Mouse (Mus musculus): ENCODE measurements around the gene Cd44. TPM values are rescaled to one million over a fixed set of nuclear protein-coding genes. Genes with fewer than 3 reads are reported as not detected.
A peak's percentile ranks its signal among the peaks of the same experiment; 100 is the strongest.

Cd44 gene
- polyA plus RNA-seq, 1 experiment = 8.9 TPM

GRCm38 (mm10) chr2:102827841-102828240 lies 73.6 kb downstream of the Cd44 start:
- H3K4me1 ChIP-seq (ENCODE audit: control insufficient read depth, insufficient read depth, insufficient read length, low read length) = peaks cover 18% of the 10 kb centered on the region; the same call in 1 of the 2 replicates
- H3K27ac ChIP-seq (ENCODE audit: insufficient read depth, low read depth, low read length) = 0 out of 2 replicates have a peak overlapping the region, but pooled peaks have one; percentile 21
- no peak overlapping the region for H3K4me3 ChIP-seq (ENCODE audit: low read depth, low read length)
- peaks cover 9% of the 10 kb centered on the region for H3K36me3 ChIP-seq (ENCODE audit: control insufficient read depth, insufficient read depth, low read length)
- no peaks in the 10 kb centered on the region for H3K27me3 ChIP-seq (ENCODE audit: control insufficient read depth, insufficient read depth, low read length)
- TF ChIP-seq POLR2A (IDR thresholded peaks at IDR 0.05; ENCODE audit: low read depth, low read length) (no peak), CTCF (IDR thresholded peaks at IDR 0.05; ENCODE audit: extremely low read depth, insufficient read length, insufficient replicate concordance, low read depth, low read length) (no peak)
- WGBS = 40% methylated on average over 1 of the region's 1 CpGs

GRCm38 (mm10) chr2:102825961-102826633 lies 75.4 kb downstream of the Cd44 start:
- Histone ChIP-seq H3K27me3 (ENCODE audit: control insufficient read depth, insufficient read depth, low read length) (no peaks in the 10 kb centered on the region), H3K4me1 (ENCODE audit: control insufficient read depth, insufficient read depth, insufficient read length, low read length) (peaks cover 18% of the 10 kb centered on the region; the same call in 1 of the 2 replicates), H3K36me3 (ENCODE audit: control insufficient read depth, insufficient read depth, low read length) (peaks cover 13% of the 10 kb centered on the region), H3K4me3 (ENCODE audit: low read depth, low read length) (no peak overlapping the region), H3K27ac (ENCODE audit: insufficient read depth, low read depth, low read length) (peak overlapping the region; percentile 58; the same call in 1 of the 2 replicates)
- WGBS = 39% methylated on average over 9 of the region's 9 CpGs
- no peak for TF ChIP-seq POLR2A (IDR thresholded peaks at IDR 0.05; ENCODE audit: low read depth, low read length)
- no peak for TF ChIP-seq CTCF (IDR thresholded peaks at IDR 0.05; ENCODE audit: extremely low read depth, insufficient read length, insufficient replicate concordance, low read depth, low read length)

GRCm38 (mm10) chr2:102822036-102822435 lies 79.4 kb downstream of the Cd44 start:
- no peak overlapping the region for H3K27ac ChIP-seq (ENCODE audit: insufficient read depth, low read depth, low read length)
- H3K4me1 ChIP-seq (ENCODE audit: control insufficient read depth, insufficient read depth, insufficient read length, low read length) = peaks cover 12% of the 10 kb centered on the region; the same call in 1 of the 2 replicates
- no peaks in the 10 kb centered on the region for H3K27me3 ChIP-seq (ENCODE audit: control insufficient read depth, insufficient read depth, low read length)
- whole genome bisulfite sequencing = 91% methylated on average over 6 of the region's 6 CpGs
- TF ChIP-seq CTCF (IDR thresholded peaks at IDR 0.05; ENCODE audit: extremely low read depth, insufficient read length, insufficient replicate concordance, low read depth, low read length) (no peak), POLR2A (IDR thresholded peaks at IDR 0.05; ENCODE audit: low read depth, low read length) (no peak)
- H3K36me3 ChIP-seq (ENCODE audit: control insufficient read depth, insufficient read depth, low read length) = peaks cover 12% of the 10 kb centered on the region
- H3K4me3 ChIP-seq (ENCODE audit: low read depth, low read length) = no peak overlapping the region

GRCm38 (mm10) chr2:102820790-102821189 lies 80.7 kb downstream of the Cd44 start:
- no peak for TF ChIP-seq CTCF (IDR thresholded peaks at IDR 0.05; ENCODE audit: extremely low read depth, insufficient read length, insufficient replicate concordance, low read depth, low read length)
- no peak for TF ChIP-seq POLR2A (IDR thresholded peaks at IDR 0.05; ENCODE audit: low read depth, low read length)
- peaks cover 12% of the 10 kb centered on the region for H3K36me3 ChIP-seq (ENCODE audit: control insufficient read depth, insufficient read depth, low read length)
- WGBS = 87% methylated on average over 8 of the region's 8 CpGs
- peaks cover 9% of the 10 kb centered on the region; the same call in 1 of the 2 replicates for H3K4me1 ChIP-seq (ENCODE audit: control insufficient read depth, insufficient read depth, insufficient read length, low read length)
- no peaks in the 10 kb centered on the region for H3K27me3 ChIP-seq (ENCODE audit: control insufficient read depth, insufficient read depth, low read length)
- H3K4me3 ChIP-seq (ENCODE audit: low read depth, low read length) = no peak overlapping the region
- H3K27ac ChIP-seq (ENCODE audit: insufficient read depth, low read depth, low read length) = 0 out of 2 replicates have a peak overlapping the region, but pooled peaks have one; percentile 8

- no peak for TF ChIP-seq POLR2A (IDR thresholded peaks at IDR 0.05; ENCODE audit: low read depth, low read length)
- TF ChIP-seq CTCF (IDR thresholded peaks at IDR 0.05; ENCODE audit: extremely low read depth, insufficient read length, insufficient replicate concordance, low read depth, low read length) = no peak
- Histone ChIP-seq H3K27me3 (ENCODE audit: control insufficient read depth, insufficient read depth, low read length) (no peaks in the 10 kb centered on the region), H3K36me3 (ENCODE audit: control insufficient read depth, insufficient read depth, low read length) (peaks cover 12% of the 10 kb centered on the region), H3K27ac (ENCODE audit: insufficient read depth, low read depth, low read length) (no peak overlapping the region), H3K4me1 (ENCODE audit: control insufficient read depth, insufficient read depth, insufficient read length, low read length) (peaks cover 10% of the 10 kb centered on the region; the same call in 1 of the 2 replicates), H3K4me3 (ENCODE audit: low read depth, low read length) (no peak overlapping the region)
- 86% methylated on average over 5 of the region's 5 CpGs for WGBS
Observed at GRCm38 (mm10) chr2:102820225-102820711, 81.2 kb downstream of the Cd44 start.

GRCm38 (mm10) chr2:102815289-102815809 lies 86.1 kb downstream of the Cd44 start:
- no peak for TF ChIP-seq POLR2A (IDR thresholded peaks at IDR 0.05; ENCODE audit: low read depth, low read length)
- TF ChIP-seq CTCF (IDR thresholded peaks at IDR 0.05; ENCODE audit: extremely low read depth, insufficient read length, insufficient replicate concordance, low read depth, low read length) = no peak
- H3K27ac ChIP-seq (ENCODE audit: insufficient read depth, low read depth, low read length) = peak overlapping the region; percentile 39; the same call in 1 of the 2 replicates

GRCm38 (mm10) chr2:102812756-102813155 lies 88.7 kb downstream of the Cd44 start:
- WGBS = 65% methylated on average over 4 of the region's 4 CpGs
- H3K36me3 ChIP-seq (ENCODE audit: control insufficient read depth, insufficient read depth, low read length) = peaks cover 5% of the 10 kb centered on the region
- H3K27ac ChIP-seq (ENCODE audit: insufficient read depth, low read depth, low read length) = no peak overlapping the region
- H3K4me3 ChIP-seq (ENCODE audit: low read depth, low read length) = no peak overlapping the region
- H3K4me1 ChIP-seq (ENCODE audit: control insufficient read depth, insufficient read depth, insufficient read length, low read length) = peaks cover 5% of the 10 kb centered on the region; the same call in 1 of the 2 replicates
- no peak for TF ChIP-seq POLR2A (IDR thresholded peaks at IDR 0.05; ENCODE audit: low read depth, low read length)
- no peak for TF ChIP-seq CTCF (IDR thresholded peaks at IDR 0.05; ENCODE audit: extremely low read depth, insufficient read length, insufficient replicate concordance, low read depth, low read length)
- H3K27me3 ChIP-seq (ENCODE audit: control insufficient read depth, insufficient read depth, low read length) = no peaks in the 10 kb centered on the region

More at GRCm38 (mm10) chr2:102815289-102815809, 86.1 kb downstream of the Cd44 start:
- H3K4me3 ChIP-seq (ENCODE audit: low read depth, low read length) = no peak overlapping the region
- 14% methylated on average over 6 of the region's 6 CpGs for WGBS
- no peaks in the 10 kb centered on the region for H3K27me3 ChIP-seq (ENCODE audit: control insufficient read depth, insufficient read depth, low read length)
- H3K4me1 ChIP-seq (ENCODE audit: control insufficient read depth, insufficient read depth, insufficient read length, low read length) = peaks cover 5% of the 10 kb centered on the region; the same call in 1 of the 2 replicates
- H3K36me3 ChIP-seq (ENCODE audit: control insufficient read depth, insufficient read depth, low read length) = peaks cover 5% of the 10 kb centered on the region

Data from small intestine, adult 2 months (tissue).